Mouse (Mus musculus) E14TG2a.4 (cell line): ENCODE measurements at regions not wholly inside any gene's neighbourhood (a gene's known extent, or its start where the extent isn't known, plus 50 kb on each side); places are given as distances from the start of the nearest gene placed in this dataset.

Source experiments
- CTCF ChIP-seq: conservative IDR thresholded peaks from 2 replicates; pipeline ENCODE4 v1.5.1; 2014; ENCODE audit warnings: low read length
- NANOG ChIP-seq: IDR thresholded peaks from 2 replicates; pipeline ENCODE4 v1.6.1; 2014; ENCODE audit warnings: borderline replicate concordance, low read length, mixed read lengths
- POU5F1 ChIP-seq: IDR thresholded peaks from 2 replicates; pipeline ENCODE4 v1.6.1; 2014; ENCODE audit warnings: low read length, borderline replicate concordance

DNA sequence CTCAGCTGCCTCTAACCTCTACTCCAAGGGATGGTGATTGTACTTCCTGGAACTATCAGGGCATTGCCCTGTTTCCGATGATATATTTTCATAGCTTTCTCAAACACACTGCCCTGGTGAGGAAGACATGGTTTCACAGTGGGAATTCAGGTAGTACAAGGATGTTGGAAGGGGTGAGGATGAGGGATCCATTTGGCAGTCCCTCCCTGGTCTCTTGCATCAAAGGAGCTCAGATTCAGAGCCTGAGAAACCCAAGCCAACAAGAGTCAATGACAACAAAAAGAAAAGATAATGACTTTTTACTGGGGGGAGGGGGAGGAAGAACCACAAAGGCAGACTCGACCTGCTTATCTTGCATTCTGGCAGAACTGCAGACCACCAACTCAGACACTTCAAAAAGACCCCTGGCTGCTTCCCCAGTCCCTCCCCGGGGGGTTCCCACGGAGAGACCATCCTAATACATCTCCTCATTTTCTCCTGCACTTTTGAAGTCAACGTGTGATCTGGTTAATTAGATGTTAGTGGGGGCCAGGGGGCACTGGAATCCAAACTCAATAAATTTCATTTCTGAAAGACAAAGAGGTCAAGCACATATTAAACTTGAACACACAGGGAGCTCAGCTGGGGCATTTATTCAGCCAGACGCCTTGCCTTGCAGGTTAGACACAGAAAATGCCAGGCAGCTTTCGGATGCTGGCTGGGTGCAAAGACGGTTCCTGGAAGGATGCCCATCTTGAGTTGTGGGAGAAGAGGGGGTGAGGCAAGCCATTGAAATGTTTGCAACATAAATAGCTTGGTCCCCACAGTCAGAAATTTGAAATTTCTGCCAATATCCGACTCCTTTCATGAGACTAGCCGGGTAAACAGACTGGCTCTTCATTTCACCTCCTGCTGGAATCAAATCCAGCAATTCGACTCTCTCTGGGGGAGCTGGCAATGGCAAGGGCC, 162.9 kb upstream of the Cdh5 start:
- TF ChIP-seq CTCF (no peak), POU5F1 (no peak), NANOG (no peak)
